Mouse (Mus musculus) G1E (cell line): ENCODE results near the gene Cptp. TPM values are rescaled to one million over a fixed set of nuclear protein-coding genes. Genes with fewer than 3 reads are reported as not detected.

ENCODE experiments used
- ATAC-seq: 2 replicates; pipeline ENCODE4 v1.8.0; 2016; ENCODE audit warnings: mild to moderate bottlenecking; ENCODE audit not compliant: insufficient number of reproducible peaks, poor library complexity, low FRiP score, severe bottlenecking; ENCODE audit errors: extremely low read depth
- DNase-seq: peaks from one replicate; pipeline ENCODE4 v3.0.0; 2012; ENCODE audit warnings: low spot score
- H3K27me3 ChIP-seq: 2 replicates; pipeline ENCODE4 v1.6.1; 2012; ENCODE audit warnings: mild to moderate bottlenecking, low read length, inconsistent platforms; ENCODE audit not compliant: insufficient read depth
- H3K36me3 ChIP-seq: replicated peaks from 2 replicates; pipeline ENCODE3; 2012; ENCODE audit warnings: mild to moderate bottlenecking, inconsistent platforms
- H3K4me1 ChIP-seq: 2 replicates; pipeline ENCODE4 v1.6.1; 2012; ENCODE audit warnings: low read depth, low read length, inconsistent platforms, mixed read lengths; ENCODE audit not compliant: insufficient read depth
- H3K4me3 ChIP-seq: 2 replicates; pipeline ENCODE4 v1.5.1; 2012; ENCODE audit warnings: low read depth, mild to moderate bottlenecking, inconsistent platforms, low read length, moderate library complexity, mixed read lengths
- H3K9me3 ChIP-seq: replicated peaks from 2 replicates; pipeline ENCODE4 v1.6.1; 2012; ENCODE audit warnings: inconsistent platforms
- CTCF ChIP-seq: IDR thresholded peaks from 2 replicates; pipeline ENCODE4 v1.5.1; 2012; ENCODE audit warnings: low read depth, low read length, inconsistent platforms, mixed read lengths
- GATA1 ChIP-seq: IDR thresholded peaks from 2 replicates; pipeline ENCODE4 v1.6.1; 2012; ENCODE audit warnings: borderline replicate concordance, low read length, inconsistent platforms, mixed read lengths
- GATA2 ChIP-seq: IDR thresholded peaks from 2 replicates; pipeline ENCODE4 v1.6.1; 2012; ENCODE audit warnings: low read depth, low read length, inconsistent platforms, borderline replicate concordance
- POLR2AphosphoS5 ChIP-seq: IDR thresholded peaks from 2 replicates; pipeline ENCODE4 v1.6.1; 2012; ENCODE audit warnings: low read depth, low read length, inconsistent platforms; ENCODE audit not compliant: insufficient replicate concordance
- TAL1 ChIP-seq: conservative IDR thresholded peaks from 2 replicates; pipeline ENCODE4 v1.6.1; 2012; ENCODE audit warnings: low read depth, low read length, inconsistent platforms, mixed read lengths
- polyA plus RNA-seq: library from polyadenylated mRNA; stranded (reverse); fragments of >175 nt; gene quantifications from 2 replicates; pipeline ENCODE4 v1.2.3, GENCODE M21; 2012
- total RNA-seq, 2 experiments: library from RNA; stranded (forward) in 1 of 2; stranded (reverse) in 1 of 2; fragments of 200-1000 nt in 1 of 2; fragments of >200 nt in 1 of 2; fragmentation: Nextera tagmentation in 1 of 2; gene quantifications; 2 replicates each; pipeline ENCODE4 v1.2.3; 2014 to 2017

Gene Cptp
- total RNA-seq (2014; fragmentation: Nextera tagmentation): 6.7 and 11.8 TPM in 2 replicates
- 9.3 and 9.5 TPM in 2 replicates for total RNA-seq (2017)
- polyA plus RNA-seq: 1.1 and 3.6 TPM in 2 replicates

DNA sequence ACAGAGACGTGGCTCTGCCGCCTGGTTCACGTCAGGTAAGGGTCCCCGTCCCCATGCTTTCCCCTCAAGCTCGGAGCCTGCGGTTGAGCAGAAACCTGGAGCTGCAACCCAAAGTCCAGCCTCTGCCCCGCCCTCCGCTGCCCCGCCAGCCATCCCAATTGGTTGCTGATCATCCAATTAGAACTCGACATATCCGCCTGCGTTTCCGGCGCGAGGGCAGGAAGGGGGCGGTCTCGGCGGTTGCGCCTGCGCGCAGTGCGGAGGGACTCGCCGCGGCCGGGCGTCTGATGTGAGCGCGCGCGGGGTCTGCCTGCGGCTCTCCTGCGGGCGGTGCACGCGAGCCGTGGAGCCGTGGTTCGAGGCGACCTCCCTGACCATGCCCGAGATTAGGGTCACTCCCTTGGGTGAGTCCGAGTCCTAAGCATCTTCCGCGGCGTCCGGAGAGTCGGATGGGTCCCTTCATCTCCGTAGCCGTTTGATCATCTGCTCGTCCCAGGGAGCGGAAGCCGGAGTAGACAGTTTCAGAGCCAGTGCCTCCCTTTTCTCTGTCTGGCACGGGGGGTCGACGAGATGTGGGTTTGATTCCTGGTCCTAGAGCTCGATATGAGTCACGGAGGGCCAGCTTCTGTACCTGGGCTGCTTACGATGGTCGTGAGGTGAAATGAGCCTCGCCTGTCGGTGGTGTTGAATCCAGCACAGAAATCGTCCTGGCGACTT, at the start of gene Cptp, which contains the start of gene Ints11:
Gene Cptp (minus strand): TSS at position 124 of the 717 bp plus-strand sequence.
Gene Ints11 (plus strand): TSS at position 230 of the 717 bp plus-strand sequence.
- peak; percentile 100 for DNase-seq
- peaks cover 33% of the 10 kb centered on the region for H3K4me1 ChIP-seq
- H3K27me3 ChIP-seq: no peaks in the 10 kb centered on the region
- ATAC-seq: peak; percentile 100
- peaks cover 68% of the 10 kb centered on the region for H3K36me3 ChIP-seq
- TF ChIP-seq CTCF (no peak), POLR2AphosphoS5 (no peak), GATA1 (no peak), GATA2 (no peak), TAL1 (no peak)
- H3K9me3 ChIP-seq: no peaks in the 10 kb centered on the region
- H3K4me3 ChIP-seq: peak within 1 kb of the TSS; percentile 77

DNA sequence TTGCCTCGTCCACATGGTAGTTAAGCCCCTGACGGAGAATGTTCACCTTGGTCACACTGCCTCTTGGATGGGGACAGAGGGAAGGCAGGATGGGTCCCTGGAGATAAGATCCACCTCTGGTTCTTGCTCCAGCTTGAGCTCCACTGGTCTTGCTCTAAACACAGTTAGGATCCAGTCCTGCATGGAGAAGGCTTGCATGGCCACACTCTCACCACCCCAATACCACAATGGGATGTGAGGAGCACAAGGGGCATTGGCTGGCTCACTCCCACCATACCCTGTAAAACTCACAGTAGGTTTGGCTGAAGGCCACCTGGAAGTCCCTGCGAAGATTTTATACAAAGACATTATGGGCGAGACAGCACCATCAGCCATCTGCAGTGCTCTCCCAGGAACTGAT, 39.5 kb upstream of the Cptp start:
- Histone ChIP-seq H3K4me3 (no peak overlapping the region), H3K9me3 (no peaks in the 10 kb centered on the region), H3K36me3 (peaks cover 50% of the 10 kb centered on the region), H3K27me3 (peaks cover 11% of the 10 kb centered on the region), H3K4me1 (0 out of 2 replicates have a peak, but pooled peaks cover 4% of the 10 kb centered on the region)
- ATAC-seq: no peak
- TF ChIP-seq POLR2AphosphoS5 (no peak), GATA1 (no peak), TAL1 (no peak), GATA2 (no peak), CTCF (no peak)
- no peak for DNase-seq

DNA sequence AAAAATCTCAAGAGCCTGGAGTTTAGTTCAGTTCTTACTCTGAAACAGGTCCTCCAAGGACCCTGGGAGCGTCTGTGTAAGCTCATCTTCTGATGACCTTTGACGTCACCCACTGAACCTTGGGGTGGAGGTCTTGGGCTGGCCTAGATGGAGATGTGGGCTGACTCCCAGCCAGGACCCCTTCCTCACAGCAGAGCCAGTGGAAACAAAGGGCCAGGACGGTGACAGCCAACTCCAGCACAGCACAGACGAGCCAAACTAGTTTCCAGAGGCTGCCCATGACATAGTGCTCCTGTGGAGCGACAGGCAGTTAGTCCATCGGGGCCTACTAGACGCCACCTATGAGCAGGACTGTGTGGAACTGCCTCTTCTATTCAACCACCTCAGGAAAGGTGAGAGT, 39.0 kb upstream of the Cptp start:
- DNase-seq (no peak), ATAC-seq (no peak)
- Histone ChIP-seq H3K4me1 (0 out of 2 replicates have a peak, but pooled peaks cover 4% of the 10 kb centered on the region), H3K9me3 (no peaks in the 10 kb centered on the region), H3K27me3 (peaks cover 11% of the 10 kb centered on the region), H3K4me3 (no peak overlapping the region), H3K36me3 (peaks cover 54% of the 10 kb centered on the region)
- TF ChIP-seq GATA2 (no peak), TAL1 (no peak), CTCF (no peak), GATA1 (no peak), POLR2AphosphoS5 (no peak)

GRCm38 (mm10) chr4:155907003-155907402, 37.8 kb upstream of the Cptp start:
- no peak for DNase-seq
- Histone ChIP-seq H3K4me1 (0 out of 2 replicates have a peak, but pooled peaks cover 4% of the 10 kb centered on the region), H3K4me3 (no peak overlapping the region), H3K27me3 (peaks cover 11% of the 10 kb centered on the region), H3K9me3 (no peaks in the 10 kb centered on the region), H3K36me3 (peaks cover 67% of the 10 kb centered on the region)
- no peak for ATAC-seq
- TF ChIP-seq TAL1: no peak
- no peak for TF ChIP-seq GATA2
- TF ChIP-seq CTCF: no peak
- TF ChIP-seq POLR2AphosphoS5: no peak
- TF ChIP-seq GATA1: no peak

- peaks cover 76% of the 10 kb centered on the region for H3K36me3 ChIP-seq
- no peak for ATAC-seq
- 0 out of 2 replicates have a peak, but pooled peaks cover 4% of the 10 kb centered on the region for H3K4me1 ChIP-seq
Measured at GRCm38 (mm10) chr4:155906125-155906524, 36.9 kb upstream of the Cptp start.

DNA sequence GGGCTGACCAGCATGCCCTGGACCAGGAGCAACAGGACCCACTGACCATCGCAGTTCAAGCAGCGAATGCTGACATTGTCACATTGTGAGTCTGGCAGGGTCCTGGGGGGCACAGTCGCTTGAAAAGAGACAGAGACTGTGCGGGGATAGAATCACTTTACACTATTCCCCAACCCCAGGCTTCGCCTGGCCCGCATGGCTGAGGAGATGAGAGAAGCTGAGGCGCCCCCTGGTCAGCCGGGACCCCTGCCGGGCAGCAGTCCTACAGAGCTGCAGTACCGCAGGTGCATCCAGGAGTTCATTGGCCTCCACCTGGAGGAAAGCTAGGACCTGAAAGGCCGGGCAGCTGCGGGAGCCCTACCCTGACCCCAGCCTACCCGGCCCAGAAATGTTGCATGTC, 36.4 kb upstream of the Cptp start:
- Histone ChIP-seq H3K4me3 (no peak overlapping the region), H3K27me3 (peaks cover 8% of the 10 kb centered on the region), H3K9me3 (no peaks in the 10 kb centered on the region), H3K36me3 (peaks cover 81% of the 10 kb centered on the region), H3K4me1 (0 out of 2 replicates have a peak, but pooled peaks cover 4% of the 10 kb centered on the region)
- ATAC-seq (no peak), DNase-seq (no peak)
- TF ChIP-seq TAL1 (no peak), CTCF (no peak), POLR2AphosphoS5 (no peak), GATA1 (no peak), GATA2 (no peak)

More at GRCm38 (mm10) chr4:155906125-155906524, 36.9 kb upstream of the Cptp start:
- no peak for TF ChIP-seq GATA2
- TF ChIP-seq GATA1: no peak
- no peak for TF ChIP-seq CTCF
- no peak for TF ChIP-seq POLR2AphosphoS5
- no peak for TF ChIP-seq TAL1
- Histone ChIP-seq H3K27me3 (peaks cover 11% of the 10 kb centered on the region), H3K4me3 (no peak overlapping the region), H3K9me3 (no peaks in the 10 kb centered on the region)
- no peak for DNase-seq
